Mouse (Mus musculus) MEL (cell line): ENCODE measurements at regions not wholly inside any gene's neighbourhood (a gene's known extent, or its start where the extent isn't known, plus 50 kb on each side); places are given as distances from the start of the nearest gene placed in this dataset.

ENCODE experiments used
- DNase-seq: peaks from one replicate; pipeline ENCODE4 v3.0.0; 2011; ENCODE audit warnings: low read depth, low spot score
- H3K27ac ChIP-seq: 2 replicates; pipeline ENCODE4 v1.5.1; 2012; ENCODE audit warnings: low read depth, mild to moderate bottlenecking, control low read depth, low read length, moderate library complexity; ENCODE audit not compliant: control insufficient read depth
- H3K27me3 ChIP-seq, 2 experiments: fragments of 150-350 bp in 1 of 2; sonication (generic) in 1 of 2; 2 replicates each; pipeline ENCODE4 v1.6.1; 2012; ENCODE audit warnings: low read length in 2 of 2, mild to moderate bottlenecking in 2 of 2, improper control_type of control experiment in 1 of 2, moderate library complexity in 1 of 2; ENCODE audit not compliant: insufficient read depth in 2 of 2, control insufficient read depth in 1 of 2
- H3K36me3 ChIP-seq, 2 experiments: 2 replicates each; pipeline ENCODE4 v1.6.1; 2012 to 2014; ENCODE audit warnings: low read length in 2 of 2, improper control_type of control experiment in 1 of 2, inconsistent platforms in 1 of 2, mild to moderate bottlenecking in 1 of 2; ENCODE audit not compliant: insufficient read depth in 2 of 2, control insufficient read depth in 1 of 2
- H3K4me1 ChIP-seq, 2 experiments: fragments of 150-350 bp in 1 of 2; sonication (generic) in 1 of 2; 2 replicates each; pipeline ENCODE4 v1.6.1; 2012; ENCODE audit warnings: low read length in 2 of 2, improper control_type of control experiment in 1 of 2, mild to moderate bottlenecking in 1 of 2; ENCODE audit not compliant: insufficient read depth in 2 of 2, control insufficient read depth in 1 of 2
- H3K4me3 ChIP-seq, 2 experiments: fragments of 150-350 bp in 1 of 2; sonication (generic) in 1 of 2; 2 replicates each; pipeline ENCODE4 v1.5.1; 2012; ENCODE audit warnings: low read depth in 2 of 2, low read length in 2 of 2, mild to moderate bottlenecking in 2 of 2, moderate library complexity in 2 of 2, control low read depth in 1 of 2, improper control_type of control experiment in 1 of 2; ENCODE audit not compliant: control insufficient read depth in 1 of 2, insufficient read depth in 1 of 2
- H3K79me2 ChIP-seq: 2 replicates; pipeline ENCODE4 v1.6.1; 2012; ENCODE audit warnings: mild to moderate bottlenecking, low read length, moderate library complexity; ENCODE audit not compliant: control insufficient read depth, poor library complexity, insufficient read depth
- H3K9ac ChIP-seq: 2 replicates; pipeline ENCODE4 v1.6.1; 2012; ENCODE audit warnings: low read depth, mild to moderate bottlenecking, control low read depth, low read length, moderate library complexity; ENCODE audit not compliant: control insufficient read depth, poor library complexity, severe bottlenecking
- H3K9me3 ChIP-seq: fragments of 150-350 bp; sonication (generic); replicated peaks from 2 replicates; pipeline ENCODE4 v1.6.1; 2012; ENCODE audit warnings: mild to moderate bottlenecking, low read length, improper control_type of control experiment, moderate library complexity; ENCODE audit not compliant: insufficient read depth
- BHLHE40 ChIP-seq: IDR thresholded peaks from 2 replicates; pipeline ENCODE4 v1.6.1; 2012; ENCODE audit warnings: low read depth, mild to moderate bottlenecking, inconsistent platforms, low read length, improper control_type of control experiment, borderline replicate concordance
- CHD1 ChIP-seq: IDR thresholded peaks from 2 replicates; pipeline ENCODE4 v1.6.1; 2012; ENCODE audit warnings: low read depth, mild to moderate bottlenecking, inconsistent platforms, low read length, improper control_type of control experiment
- CTCF ChIP-seq, 3 experiments: IDR thresholded peaks in 2 of 3; conservative IDR thresholded peaks in 1 of 3; 2 replicates each; pipeline ENCODE4 v1.5.1; 2011 to 2012; ENCODE audit warnings: low read length in 3 of 3, low read depth in 2 of 3, mild to moderate bottlenecking in 2 of 3, improper control_type of control experiment in 1 of 3, inconsistent platforms in 1 of 3, mixed read lengths in 1 of 3, moderate library complexity in 1 of 3; ENCODE audit not compliant: control insufficient read depth in 1 of 3, insufficient read depth in 1 of 3, poor library complexity in 1 of 3, severe bottlenecking in 1 of 3
- E2F4 ChIP-seq: IDR thresholded peaks from 2 replicates; pipeline ENCODE4 v1.6.1; 2011; ENCODE audit warnings: low read depth, low read length, improper control_type of control experiment, borderline replicate concordance
- ELF1 ChIP-seq: IDR thresholded peaks from 2 replicates; pipeline ENCODE4 v1.6.1; 2014; ENCODE audit warnings: low read depth, mild to moderate bottlenecking, inconsistent platforms, low read length, improper control_type of control experiment, moderate library complexity
- EP300 ChIP-seq, 2 experiments: IDR thresholded peaks; 2 replicates each; pipeline ENCODE4 v1.6.1; 2011; ENCODE audit warnings: improper control_type of control experiment in 2 of 2, low read length in 2 of 2, low read depth in 1 of 2, mild to moderate bottlenecking in 1 of 2
- ETS1 ChIP-seq: IDR thresholded peaks from 2 replicates; pipeline ENCODE4 v1.6.1; 2012; ENCODE audit warnings: low read depth, mild to moderate bottlenecking, inconsistent platforms, low read length, improper control_type of control experiment, moderate library complexity
- GABPA ChIP-seq: IDR thresholded peaks from 2 replicates; pipeline ENCODE4 v1.6.1; 2012; ENCODE audit warnings: low read depth, mild to moderate bottlenecking, inconsistent platforms, low read length, improper control_type of control experiment, moderate library complexity
- GATA1 ChIP-seq: IDR thresholded peaks from 2 replicates; pipeline ENCODE4 v1.6.1; 2011; ENCODE audit warnings: low read depth, low read length, improper control_type of control experiment
- HCFC1 ChIP-seq: IDR thresholded peaks from 2 replicates; pipeline ENCODE4 v1.6.1; 2012; ENCODE audit warnings: low read depth, mild to moderate bottlenecking, inconsistent platforms, low read length, improper control_type of control experiment, moderate library complexity
- JUND ChIP-seq: IDR thresholded peaks from 2 replicates; pipeline ENCODE4 v1.6.1; 2011; ENCODE audit warnings: low read depth, mild to moderate bottlenecking, improper control_type of control experiment, low read length
- KAT2A ChIP-seq: conservative IDR thresholded peaks from 2 replicates; pipeline ENCODE4 v1.6.1; 2012; ENCODE audit warnings: low read depth, low read length, improper control_type of control experiment, inconsistent platforms
- MAFK ChIP-seq: IDR thresholded peaks from 2 replicates; pipeline ENCODE4 v1.6.1; 2011; ENCODE audit warnings: low read depth, mild to moderate bottlenecking, low read length, improper control_type of control experiment, borderline replicate concordance
- MAZ ChIP-seq: IDR thresholded peaks from 2 replicates; pipeline ENCODE4 v1.6.1; 2012; ENCODE audit warnings: low read depth, mild to moderate bottlenecking, inconsistent platforms, low read length, improper control_type of control experiment
- MEF2A ChIP-seq: IDR thresholded peaks from 2 replicates; pipeline ENCODE4 v1.6.1; 2014; ENCODE audit warnings: low read depth, mild to moderate bottlenecking, inconsistent platforms, low read length, improper control_type of control experiment; ENCODE audit not compliant: poor library complexity, insufficient replicate concordance, severe bottlenecking; ENCODE audit errors: extremely low read depth
- MXI1 ChIP-seq: IDR thresholded peaks from 2 replicates; pipeline ENCODE4 v1.6.1; 2011; ENCODE audit warnings: mild to moderate bottlenecking, low read depth, low read length, improper control_type of control experiment
- MYB ChIP-seq: IDR thresholded peaks from 2 replicates; pipeline ENCODE4 v1.6.1; 2011; ENCODE audit warnings: mild to moderate bottlenecking, low read depth, low read length, improper control_type of control experiment
- MYC ChIP-seq: IDR thresholded peaks from 2 replicates; pipeline ENCODE4 v1.6.1; 2011; ENCODE audit warnings: low read depth, mild to moderate bottlenecking, low read length, improper control_type of control experiment, moderate library complexity
- NELFE ChIP-seq: IDR thresholded peaks from 2 replicates; pipeline ENCODE4 v1.6.1; 2011; ENCODE audit warnings: low read depth, low read length, improper control_type of control experiment
- NRF1 ChIP-seq: IDR thresholded peaks from 2 replicates; pipeline ENCODE4 v1.6.1; 2014; ENCODE audit warnings: low read depth, mild to moderate bottlenecking, inconsistent platforms, low read length, improper control_type of control experiment, moderate library complexity; ENCODE audit not compliant: poor library complexity, insufficient read depth, severe bottlenecking
- POLR2A ChIP-seq, 2 experiments: IDR thresholded peaks; 2 replicates each; pipeline ENCODE4 v1.6.1; 2011 to 2012; ENCODE audit warnings: low read length in 2 of 2, mild to moderate bottlenecking in 2 of 2, control low read depth in 1 of 2, improper control_type of control experiment in 1 of 2, low read depth in 1 of 2, moderate library complexity in 1 of 2; ENCODE audit not compliant: control insufficient read depth in 1 of 2, insufficient read depth in 1 of 2, poor library complexity in 1 of 2
- POLR2AphosphoS2 ChIP-seq: IDR thresholded peaks from 2 replicates; pipeline ENCODE4 v1.6.1; 2011; ENCODE audit warnings: low read length, improper control_type of control experiment
- POLR2AphosphoS5 ChIP-seq: IDR thresholded peaks from 2 replicates; pipeline ENCODE4 v1.6.1; 2012; ENCODE audit warnings: low read depth, borderline replicate concordance, mild to moderate bottlenecking, inconsistent platforms, low read length, moderate library complexity, mixed read lengths
- RCOR1 ChIP-seq: IDR thresholded peaks from 2 replicates; pipeline ENCODE4 v1.6.1; 2012; ENCODE audit warnings: low read depth, mild to moderate bottlenecking, inconsistent platforms, low read length, improper control_type of control experiment
- SIN3A ChIP-seq: IDR thresholded peaks from 2 replicates; pipeline ENCODE4 v1.6.1; 2012; ENCODE audit warnings: low read length, improper control_type of control experiment, inconsistent platforms
- SMC3 ChIP-seq: IDR thresholded peaks from 2 replicates; pipeline ENCODE4 v1.6.1; 2011; ENCODE audit warnings: low read depth, low read length, improper control_type of control experiment
- TAL1 ChIP-seq: IDR thresholded peaks from 2 replicates; pipeline ENCODE4 v1.6.1; 2012; ENCODE audit warnings: mild to moderate bottlenecking, inconsistent platforms, low read length, moderate library complexity, mixed read lengths
- USF1 ChIP-seq: IDR thresholded peaks from 2 replicates; pipeline ENCODE4 v1.6.1; 2014; ENCODE audit warnings: low read depth, mild to moderate bottlenecking, inconsistent platforms, low read length, improper control_type of control experiment, moderate library complexity
- USF2 ChIP-seq, 2 experiments: IDR thresholded peaks; 2 replicates each; pipeline ENCODE4 v1.6.1; 2011 to 2012; ENCODE audit warnings: improper control_type of control experiment in 2 of 2, low read length in 2 of 2, borderline replicate concordance in 1 of 2, inconsistent platforms in 1 of 2, low read depth in 1 of 2, mild to moderate bottlenecking in 1 of 2; ENCODE audit not compliant: insufficient read depth in 1 of 2
- ZMIZ1 ChIP-seq: IDR thresholded peaks from 2 replicates; pipeline ENCODE4 v1.6.1; 2012; ENCODE audit warnings: low read depth, mild to moderate bottlenecking, inconsistent platforms, low read length, improper control_type of control experiment, moderate library complexity
- ZNF384 ChIP-seq: IDR thresholded peaks from 2 replicates; pipeline ENCODE4 v1.6.1; 2012; ENCODE audit warnings: low read depth, mild to moderate bottlenecking, inconsistent platforms, low read length, improper control_type of control experiment

DNA sequence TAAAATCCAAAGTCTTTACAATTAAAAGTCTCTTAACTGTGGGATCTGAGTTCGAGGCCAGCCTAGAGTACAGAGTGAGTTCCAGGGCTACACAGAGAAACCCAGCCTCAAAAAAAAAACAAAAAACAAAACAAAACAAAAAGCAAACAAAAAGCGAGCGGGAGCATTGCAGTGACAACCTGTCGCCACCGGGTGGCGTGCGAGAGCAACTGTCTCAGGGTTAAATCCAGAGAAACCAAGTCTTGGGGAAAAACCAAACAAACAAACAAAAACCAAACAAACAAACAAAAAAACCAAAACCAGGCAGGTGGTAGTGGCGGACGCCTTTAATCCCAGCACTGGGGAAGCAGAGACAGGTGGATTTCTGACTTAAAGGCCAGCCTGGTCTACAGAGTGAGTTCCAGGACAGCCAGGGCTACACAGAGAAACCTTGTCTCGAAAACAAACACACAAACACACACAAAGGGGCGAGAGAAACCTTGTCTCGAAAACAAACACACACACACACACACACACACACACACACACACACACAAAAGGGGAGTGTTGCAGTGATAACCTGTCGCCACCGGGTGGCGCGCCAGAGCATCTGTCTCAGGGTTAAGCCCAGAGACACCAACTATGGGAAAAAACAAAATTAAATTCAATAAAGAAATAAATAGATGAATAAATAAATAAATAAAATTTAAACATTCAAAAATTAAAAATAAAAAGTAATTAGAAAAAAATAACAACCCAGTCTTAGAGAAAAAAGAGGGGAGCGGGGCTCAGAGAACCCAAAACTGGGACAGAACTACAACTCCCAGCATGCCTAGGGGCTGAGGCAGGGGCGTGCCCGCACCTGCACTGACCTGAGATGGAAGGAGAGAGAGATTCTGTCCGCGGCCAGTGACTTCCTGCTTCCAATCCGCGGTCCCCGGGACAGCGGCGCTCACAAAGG is 2589.4 kb downstream of the Gm37988 start (continued):
- TF ChIP-seq NRF1 = no peak
- no peak for TF ChIP-seq USF1
- no peak for TF ChIP-seq BHLHE40
- TF ChIP-seq E2F4 = no peak
- TF ChIP-seq POLR2A (IDR thresholded peaks at IDR 0.05; ENCODE audit: control insufficient read depth in 1 of 2, insufficient read depth in 1 of 2, low read depth in 1 of 2, low read length in 2 of 2, poor library complexity in 1 of 2) = no peak
- no peak for TF ChIP-seq GABPA
- TF ChIP-seq CTCF (IDR thresholded peaks at IDR 0.05 in 2 of 3, conservative IDR thresholded peaks at IDR 0.05 in 1 of 3; ENCODE audit: control insufficient read depth in 1 of 3, insufficient read depth in 1 of 3, low read depth in 2 of 3, low read length in 3 of 3, poor library complexity in 1 of 3, severe bottlenecking in 1 of 3) = peak; percentile 70 to 81 (median 70)
- TF ChIP-seq, all 39 proteins: peak for 8

DNA sequence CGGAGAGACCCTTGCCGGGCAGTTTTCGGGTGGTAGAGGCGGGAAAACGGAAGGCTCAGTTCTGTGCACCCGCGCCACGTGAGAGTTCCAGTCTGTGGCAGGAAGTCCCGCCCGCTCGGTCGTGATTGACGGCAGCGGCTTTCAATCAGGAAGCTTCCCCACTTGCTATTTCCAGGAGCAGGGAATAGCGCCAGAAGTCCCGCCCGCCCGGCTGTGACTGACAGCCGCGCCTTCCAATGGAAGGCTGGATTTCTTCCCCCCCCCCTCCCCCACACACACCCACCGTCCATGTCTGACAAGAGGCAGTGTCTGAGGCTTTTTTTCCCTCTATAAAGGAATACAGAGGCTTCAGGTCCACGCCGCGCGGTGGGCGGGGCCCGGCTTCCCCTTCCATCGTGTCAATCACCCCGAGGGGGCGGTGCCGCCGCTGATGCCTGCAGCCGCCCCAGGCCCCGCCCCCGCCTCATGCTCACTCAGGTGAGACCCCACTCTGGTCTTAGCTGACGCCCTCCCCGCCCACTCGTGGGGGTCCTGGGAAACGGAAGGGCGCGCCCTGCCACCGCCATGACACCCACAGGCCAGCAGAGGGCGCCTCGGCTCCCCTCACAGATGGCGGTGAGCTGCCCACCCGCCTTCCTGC is 2590.2 kb downstream of the Gm37988 start:
- H3K27ac ChIP-seq = peak overlapping the region; percentile 71
- TF ChIP-seq MYC (peak; percentile 90; the same call in 1 of the 2 replicates), SMC3 (peak; percentile 53), ELF1 (0 out of 2 replicates have a peak, but pooled peaks have one; percentile 34), JUND (no peak), MEF2A (no peak), BHLHE40 (peak; percentile 43; the same call in 1 of the 2 replicates), POLR2AphosphoS2 (no peak), RCOR1 (no peak), USF2 (IDR thresholded peaks at IDR 0.05; ENCODE audit: borderline replicate concordance in 1 of 2, insufficient read depth in 1 of 2, low read depth in 1 of 2, low read length in 2 of 2) (no peak), CHD1 (no peak), MAFK (no peak), TAL1 (no peak), ZNF384 (peak; percentile 80), KAT2A (peak; percentile 78), POLR2AphosphoS5 (no peak), SIN3A (peak; percentile 57; the same call in 1 of the 2 replicates), NELFE (no peak), USF1 (peak; percentile 75), POLR2A (IDR thresholded peaks at IDR 0.05; ENCODE audit: control insufficient read depth in 1 of 2, insufficient read depth in 1 of 2, low read depth in 1 of 2, low read length in 2 of 2, poor library complexity in 1 of 2) (no peak), ZMIZ1 (no peak), ETS1 (0 out of 2 replicates have a peak, but pooled peaks have one; percentile 21), MXI1 (peak; percentile 90; the same call in 1 of the 2 replicates), MYB (no peak), HCFC1 (peak; percentile 88), EP300 (IDR thresholded peaks at IDR 0.05; ENCODE audit: low read depth in 1 of 2, low read length in 2 of 2) (no peak), MAZ (peak; percentile 85; the same call in 1 of the 2 replicates), GATA1 (no peak)

More for the DNA sequence above, 2590.2 kb downstream of the Gm37988 start:
- Histone ChIP-seq H3K36me3 (no peaks in the 10 kb centered on the region), H3K27me3 (no peaks in the 10 kb centered on the region), H3K4me1 (no peaks in the 10 kb centered on the region), H3K4me3 (peak overlapping the region; percentile 92 to 96), H3K79me2 (no peaks in the 10 kb centered on the region; the same call in 1 of the 2 replicates), H3K9ac (peak overlapping the region; percentile 97), H3K9me3 (no peaks in the 10 kb centered on the region)
- DNase-seq = peak; percentile 97
